ENCODE assay signal across 11 mouse cellular contexts in genomic region chr10:31519420-31519819, GRCm38 (mm10).
DNase-seq lines count a peak whose midpoint lies in the region; ATAC-seq and TF ChIP-seq lines count a peak whose summit lies in the region.
"Had no signal": no experiment of that assay in that cellular context is flagged by ENCODE, and none has a peak within 500 bp of the region (broad histone marks: within the 10 kb centered on the region; RNA-seq: fewer than 3 reads in every experiment).

No protein-coding gene starts in this region.

- no peaks in the 10 kb centered on the region for H3K9me3 ChIP-seq in midbrain, embryonic 16.5 days (replicated peaks; ENCODE audit: control insufficient read depth, low read length, poor library complexity, severe bottlenecking)
- H3K9me3 ChIP-seq: midbrain, embryonic 12.5 days; stomach, embryonic 15.5 days had no signal

- WGBS in midbrain, embryonic 16.5 days, result 52% methylated on average over 1 of the region's 1 CpGs

- H3K27ac ChIP-seq in gastrocnemius, adult 2 months, result no peak overlapping the region
- no peak overlapping the region for H3K27ac ChIP-seq in midbrain, embryonic 16.5 days (ENCODE audit: low read length)
- H3K27ac ChIP-seq: midbrain, embryonic 12.5 days; stomach, embryonic 15.5 days had no signal

- no peak overlapping the region for H3K4me2 ChIP-seq in midbrain, embryonic 16.5 days (ENCODE audit: low read length)
- H3K4me2 ChIP-seq: midbrain, embryonic 12.5 days; stomach, embryonic 15.5 days had no signal

- H3K4me3 ChIP-seq in gastrocnemius, adult 2 months, result no peak overlapping the region
- H3K4me3 ChIP-seq in midbrain, embryonic 16.5 days (ENCODE audit: low read depth, low read length), result no peak overlapping the region
- H3K4me3 ChIP-seq: midbrain, embryonic 12.5 days; stomach, embryonic 15.5 days had no signal

- peak; percentile 55 for DNase-seq in gastrocnemius, adult 2 months
- DNase-seq in gastrocnemius, postnatal 25 days, result no peak
- peak; percentile 78 for DNase-seq in 3T3-L1 (ENCODE audit: low read depth, low spot score)
- DNase-seq in R1 (ENCODE audit: low read depth, low spot score), result peak; percentile 52
- peak; percentile 41 to 63 for DNase-seq in lung, adult 18-20 months
- no peak for DNase-seq in spleen, adult 18-20 months
- no peak for DNase-seq in yolk sac, embryonic 10.5 days (ENCODE audit: low spot score)
- DNase-seq: kidney, adult 9 months had no signal

- H3K27me3 ChIP-seq in midbrain, embryonic 16.5 days (ENCODE audit: control insufficient read depth, insufficient read depth, low read depth, low read length), result no peaks in the 10 kb centered on the region
- H3K27me3 ChIP-seq: midbrain, embryonic 12.5 days; stomach, embryonic 15.5 days had no signal

- TF ChIP-seq CTCF in gastrocnemius, adult 2 months (IDR thresholded peaks at IDR 0.05), result peak; percentile 67

- no peak overlapping the region for H3K9ac ChIP-seq in midbrain, embryonic 16.5 days (ENCODE audit: low read depth, low read length)
- H3K9ac ChIP-seq: midbrain, embryonic 12.5 days; stomach, embryonic 15.5 days had no signal

- H3K36me3 ChIP-seq in midbrain, embryonic 16.5 days (ENCODE audit: control insufficient read depth, insufficient read depth, low read length), result no peaks in the 10 kb centered on the region
- H3K36me3 ChIP-seq: midbrain, embryonic 12.5 days; stomach, embryonic 15.5 days had no signal

- ATAC-seq in midbrain, embryonic 16.5 days, result no peak

- intact Hi-C loops in gastrocnemius, adult 2 months (cut with DNase I), result loop anchor here (5.0 kb wide), 1 partner anchor 88 kb away; the partner anchor contains the start of gene Rnf217

- no peaks in the 10 kb centered on the region for H3K4me1 ChIP-seq in midbrain, embryonic 16.5 days (ENCODE audit: control insufficient read depth, insufficient read depth, low read length)
- H3K4me1 ChIP-seq: stomach, embryonic 15.5 days had no signal

Comparison
In these comparisons a context has a peak if more than half of its experiments do, and no peak if none do; other contexts are left out.
1. DNase-seq: peak in gastrocnemius, adult 2 months (single experiment), 3T3-L1 (single experiment), R1 (single experiment) and lung, adult 18-20 months (2 of 2); none in gastrocnemius, postnatal 25 days (single experiment), spleen, adult 18-20 months (0 of 2) and yolk sac, embryonic 10.5 days (single experiment).